Mouse (Mus musculus) ovary, postnatal 14 days (tissue): ENCODE measurements at regions not wholly inside any gene's neighbourhood (a gene's known extent, or its start where the extent isn't known, plus 50 kb on each side); places are given as distances from the start of the nearest gene placed in this dataset.

ENCODE experiments used
- DNase-seq: peaks from one replicate; pipeline ENCODE4 v3.0.0; 2022; ENCODE audit warnings: low spot score

- DNase-seq = no peak
These were observed 145.4 kb upstream of the Tle3 start for GRCm38 (mm10) chr9:61226596-61227384.

GRCm38 (mm10) chr9:61227492-61228229 lies 144.5 kb upstream of the Tle3 start:
- DNase-seq = no peak

- DNase-seq = no peak
These were observed 143.9 kb upstream of the Tle3 start for GRCm38 (mm10) chr9:61228230-61228631.

GRCm38 (mm10) chr9:61230306-61230705 lies 141.9 kb upstream of the Tle3 start:
- DNase-seq = no peak

GRCm38 (mm10) chr9:61232630-61233029 lies 139.5 kb upstream of the Tle3 start:
- no peak for DNase-seq

- no peak for DNase-seq
These were observed 138.9 kb upstream of the Tle3 start for GRCm38 (mm10) chr9:61233251-61233650.

GRCm38 (mm10) chr9:61235653-61236610 lies 136.2 kb upstream of the Tle3 start:
- no peak for DNase-seq

- no peak for DNase-seq
These were observed 133.4 kb upstream of the Tle3 start for GRCm38 (mm10) chr9:61238687-61239250.

GRCm38 (mm10) chr9:61239328-61239727 lies 132.8 kb upstream of the Tle3 start:
- no peak for DNase-seq

GRCm38 (mm10) chr9:61241442-61241841 lies 130.7 kb upstream of the Tle3 start:
- no peak for DNase-seq

- DNase-seq = no peak
These were observed 129.9 kb upstream of the Tle3 start for GRCm38 (mm10) chr9:61242167-61242860.

- no peak for DNase-seq
These were observed 128.9 kb upstream of the Tle3 start for GRCm38 (mm10) chr9:61243289-61243688.

- no peak for DNase-seq
These were observed 122.3 kb upstream of the Tle3 start for GRCm38 (mm10) chr9:61249691-61250425.

- no peak for DNase-seq
These were observed 120.6 kb upstream of the Tle3 start for GRCm38 (mm10) chr9:61251606-61252005.

- DNase-seq = no peak
These were observed 118.4 kb upstream of the Tle3 start for GRCm38 (mm10) chr9:61253761-61254160.

- DNase-seq = no peak
These were observed 114.7 kb upstream of the Tle3 start for GRCm38 (mm10) chr9:61257488-61257887.

- DNase-seq = no peak
These were observed 114.1 kb upstream of the Tle3 start for GRCm38 (mm10) chr9:61258100-61258499.

- DNase-seq = no peak
These were observed 112.6 kb upstream of the Tle3 start for GRCm38 (mm10) chr9:61259421-61260174.

GRCm38 (mm10) chr9:61261263-61261662 lies 110.9 kb upstream of the Tle3 start:
- no peak for DNase-seq
